Mouse (Mus musculus): ENCODE measurements around the gene Kxd1.
A peak's percentile ranks its signal among the peaks of the same experiment; 100 is the strongest.

Gene Kxd1

GRCm38 (mm10) chr8:70466305-70466704 is 61.5 kb downstream of the Kxd1 start:
- DNase-seq = no peak

DNA sequence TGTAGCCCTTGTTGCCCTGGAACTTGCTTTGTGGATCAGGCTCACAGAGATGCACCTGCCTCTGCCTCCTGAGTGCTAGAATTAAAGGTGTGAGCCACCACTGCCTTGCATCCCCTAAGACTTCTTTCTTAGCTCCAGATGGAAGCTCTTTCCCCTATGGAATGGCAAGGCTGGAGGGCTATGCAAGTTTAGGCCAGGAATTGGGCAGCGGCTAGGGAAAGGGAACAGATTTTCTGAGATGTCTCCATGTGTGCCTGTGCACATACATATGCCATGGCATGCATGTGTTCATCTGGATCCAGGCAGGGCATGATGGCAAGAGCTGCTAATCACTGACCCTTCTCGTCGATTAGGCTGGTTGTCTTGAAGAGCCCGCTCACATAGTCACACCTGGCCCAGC is 62.1 kb downstream of the Kxd1 start:
- DNase-seq = no peak

- DNase-seq = no peak
Measured at GRCm38 (mm10) chr8:70464162-70464561, 63.6 kb downstream of the Kxd1 start.

DNA sequence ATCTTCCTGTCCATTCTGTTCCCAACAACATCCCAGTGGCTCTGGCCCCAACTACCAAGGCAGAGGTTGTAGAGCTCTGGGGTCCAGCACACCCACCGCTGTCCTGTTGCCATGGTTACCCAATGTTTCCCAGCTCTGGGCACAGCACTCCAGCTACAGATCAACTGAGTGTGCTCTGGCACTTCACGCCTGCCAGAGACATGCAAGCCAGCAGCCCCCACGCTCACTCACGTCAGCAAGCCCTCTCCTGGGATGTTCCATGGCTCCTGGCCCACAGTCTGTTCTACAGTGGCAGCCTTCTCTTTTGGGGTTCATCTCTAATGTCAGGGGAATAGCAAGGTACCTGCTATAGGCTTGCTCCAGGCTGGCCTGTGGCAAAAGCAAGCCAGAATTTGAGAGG is 64.5 kb downstream of the Kxd1 start:
- DNase-seq = no peak

DNA sequence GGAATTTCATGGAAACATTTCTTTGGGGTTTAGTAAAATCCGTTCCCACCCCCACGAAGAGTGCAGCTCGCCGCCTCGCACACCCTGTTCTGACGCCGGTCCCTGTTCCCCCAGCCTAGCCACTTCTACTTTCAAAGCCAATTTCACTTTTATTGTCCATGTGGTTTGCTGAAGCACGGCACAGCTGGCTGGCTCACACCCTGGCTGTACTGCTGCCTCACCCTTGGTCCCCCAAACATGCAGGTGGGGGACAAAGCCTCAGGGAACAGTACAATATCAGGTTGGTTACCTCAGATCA is 65.3 kb downstream of the Kxd1 start:
- DNase-seq = no peak

DNA sequence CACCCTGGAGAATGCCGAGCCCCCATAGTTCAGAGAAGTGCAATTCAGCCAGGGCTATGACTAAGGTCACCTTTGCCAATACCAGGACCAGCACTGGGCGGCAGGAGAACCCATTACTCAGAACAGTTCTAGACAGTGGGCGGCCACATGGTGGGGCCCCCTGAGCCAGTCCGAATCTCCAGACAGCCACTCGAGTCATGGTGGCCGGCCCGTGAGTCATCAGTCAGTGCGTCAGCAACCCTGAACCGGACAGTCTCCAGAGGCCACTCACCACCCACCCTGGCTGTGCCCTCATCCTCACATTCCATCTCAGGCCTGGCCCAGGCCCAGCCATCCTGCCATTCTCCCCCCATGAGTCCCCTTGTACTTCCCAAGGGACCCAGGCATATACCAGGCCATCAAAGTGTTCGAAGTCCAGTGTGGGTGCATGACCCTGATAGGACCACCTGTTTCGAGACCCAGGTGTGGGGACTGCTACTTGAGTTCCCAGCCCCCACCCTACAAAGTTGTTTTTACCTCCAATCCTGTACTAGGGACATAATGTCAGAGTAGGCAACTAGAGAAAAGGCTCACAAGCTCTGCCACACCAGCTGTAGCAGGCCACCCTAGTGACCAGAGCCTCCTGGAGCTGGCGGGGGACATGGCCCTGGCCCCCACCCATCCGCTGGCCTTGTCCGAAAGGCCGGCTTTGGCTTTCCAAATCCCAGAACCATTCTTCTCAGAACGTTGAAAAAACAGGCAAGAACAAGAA is 65.8 kb downstream of the Kxd1 start:
- DNase-seq = no peak

DNA sequence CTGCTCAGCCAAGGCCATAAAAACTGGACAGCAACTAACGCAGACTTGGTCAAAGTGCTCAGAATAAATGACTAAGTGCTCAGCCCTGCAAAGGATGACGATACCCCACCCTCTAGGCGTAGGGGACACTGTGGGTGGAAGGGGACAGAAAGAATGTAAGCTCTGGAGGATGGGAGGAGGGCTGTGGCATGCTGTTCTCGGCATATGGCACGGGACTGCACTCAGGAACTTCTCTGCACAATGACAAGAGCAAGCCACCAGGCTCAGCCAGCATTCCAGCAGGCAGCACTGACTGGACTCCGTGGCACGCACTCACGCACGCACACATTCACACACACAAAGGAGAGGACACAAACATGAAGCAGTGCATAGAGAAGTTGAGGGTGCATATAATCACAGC is 67.2 kb downstream of the Kxd1 start:
- DNase-seq = peak; percentile 73

- no peak for DNase-seq
Measured at GRCm38 (mm10) chr8:70460199-70460598, 67.6 kb downstream of the Kxd1 start.

GRCm38 (mm10) chr8:70459636-70460035 is 68.1 kb downstream of the Kxd1 start:
- no peak for DNase-seq

- DNase-seq = no peak
Measured at GRCm38 (mm10) chr8:70458462-70458861, 69.3 kb downstream of the Kxd1 start.

Data from cerebellum, adult 9-11 months (tissue).